Mouse (Mus musculus) heart, postnatal 4 days (tissue): Measurements from ENCODE around the gene Peli2. TPM values are rescaled to one million over a fixed set of nuclear protein-coding genes. Genes with fewer than 3 reads are reported as not detected.
A peak's percentile ranks its signal among the peaks of the same experiment; 100 is the strongest.

Experiments used
- DNase-seq: peaks from one replicate; pipeline ENCODE4 v3.0.0; 2021
- total RNA-seq, 2 experiments: library from RNA; stranded (reverse); gene quantifications; 2 replicates each; pipeline ENCODE4 v1.2.3; 2021

The Peli2 gene
- total RNA-seq, 2 experiments from 2014 or later, result 12.1 to 12.8 TPM

GRCm38 (mm10) chr14:48153064-48153463 lies 32.4 kb downstream of the Peli2 start:
- DNase-seq, result no peak

DNA sequence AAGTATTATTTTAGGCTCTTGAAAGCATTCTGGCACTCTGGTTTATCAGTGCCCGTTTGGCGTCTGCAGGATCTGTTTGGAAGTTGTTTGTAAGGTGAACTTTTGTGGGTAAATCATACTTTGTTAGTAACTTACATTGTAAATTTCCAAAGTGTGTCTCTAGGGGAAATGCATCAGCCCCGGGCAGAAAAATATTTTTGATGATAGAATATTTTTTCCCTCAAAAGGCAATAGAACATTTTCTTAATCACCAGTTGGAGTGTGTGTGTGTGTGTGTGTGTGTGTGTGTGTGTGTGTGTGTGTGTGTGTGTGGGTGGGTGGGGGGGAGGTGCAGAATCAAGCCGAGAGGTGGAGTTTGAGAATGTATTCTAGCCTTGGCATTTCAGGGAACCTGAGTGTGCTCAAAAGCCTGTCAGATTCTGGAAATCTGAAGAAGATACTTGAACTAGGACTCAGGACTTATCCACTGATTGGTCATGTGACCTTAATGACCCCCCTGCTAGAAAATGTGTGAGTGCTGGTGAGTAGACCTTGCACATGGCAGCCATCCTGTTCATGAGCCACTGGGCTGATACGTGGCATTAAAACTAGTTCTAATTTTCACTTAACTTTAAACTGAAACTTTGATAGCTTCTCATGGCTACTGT lies 33.4 kb downstream of the Peli2 start:
- DNase-seq, result no peak

DNA sequence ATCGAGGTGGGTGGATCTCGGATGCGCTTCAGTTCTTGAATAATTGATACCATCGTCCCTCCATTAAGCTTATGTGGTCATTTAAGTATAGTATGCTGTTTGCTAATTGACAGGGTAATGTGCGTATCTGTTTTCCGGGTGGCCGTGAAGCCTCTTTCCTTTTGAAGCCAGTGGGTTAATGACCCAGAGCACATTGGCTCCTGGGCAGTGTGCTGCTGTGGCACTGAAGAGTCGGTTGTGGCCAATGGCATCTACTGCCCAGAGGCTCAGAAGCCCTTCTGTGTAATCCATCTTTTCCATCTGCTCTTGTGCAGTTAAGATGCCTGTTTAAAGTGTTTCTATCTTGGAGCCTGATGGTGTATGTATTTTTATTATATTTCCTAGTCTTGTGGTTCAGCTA lies 34.0 kb downstream of the Peli2 start:
- DNase-seq, result no peak

DNA sequence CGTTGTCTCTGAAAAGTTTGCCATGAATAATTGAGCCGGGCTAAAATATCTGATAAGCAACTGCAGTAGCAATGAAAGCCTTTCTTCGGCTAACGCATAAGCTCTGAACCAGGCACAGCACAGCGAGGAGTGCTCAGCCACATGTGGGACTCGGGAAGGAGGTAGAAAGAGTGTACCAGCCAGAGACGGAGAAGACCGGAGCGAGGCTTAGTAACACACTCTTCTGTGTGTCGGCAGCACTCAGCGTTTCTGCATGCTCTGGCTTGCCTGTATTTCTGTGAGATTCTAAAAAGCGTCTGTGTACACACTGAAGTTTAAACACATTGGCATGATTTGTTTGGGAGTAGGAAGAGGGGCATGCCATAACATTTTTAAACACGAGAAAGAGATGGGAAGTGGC lies 34.5 kb downstream of the Peli2 start:
- DNase-seq, result no peak

GRCm38 (mm10) chr14:48157085-48157484 lies 36.5 kb downstream of the Peli2 start:
- no peak for DNase-seq

GRCm38 (mm10) chr14:48157835-48158234 lies 37.2 kb downstream of the Peli2 start:
- no peak for DNase-seq

DNA sequence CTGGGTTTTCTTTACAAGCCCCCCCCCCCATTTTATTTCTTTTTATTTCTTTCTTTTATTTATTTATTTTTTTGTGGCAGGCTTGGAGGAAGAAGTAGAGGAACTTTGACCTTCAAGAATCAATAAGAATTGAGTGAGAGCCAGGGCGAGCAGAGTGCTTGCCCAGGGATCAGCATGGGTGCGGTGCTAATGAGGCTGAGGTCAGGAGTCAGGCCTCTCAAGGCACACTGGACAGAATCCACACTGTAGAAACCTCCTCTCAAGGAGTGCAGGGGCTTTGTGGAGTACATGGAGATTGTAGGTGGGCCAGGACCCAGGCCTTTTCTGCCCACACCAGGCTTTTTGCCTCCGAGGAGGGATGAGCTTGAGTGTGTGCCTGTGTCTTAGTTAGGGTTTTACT lies 38.8 kb downstream of the Peli2 start:
- DNase-seq, result no peak

- no peak for DNase-seq
Observed at GRCm38 (mm10) chr14:48162446-48162845, 41.8 kb downstream of the Peli2 start.

DNA sequence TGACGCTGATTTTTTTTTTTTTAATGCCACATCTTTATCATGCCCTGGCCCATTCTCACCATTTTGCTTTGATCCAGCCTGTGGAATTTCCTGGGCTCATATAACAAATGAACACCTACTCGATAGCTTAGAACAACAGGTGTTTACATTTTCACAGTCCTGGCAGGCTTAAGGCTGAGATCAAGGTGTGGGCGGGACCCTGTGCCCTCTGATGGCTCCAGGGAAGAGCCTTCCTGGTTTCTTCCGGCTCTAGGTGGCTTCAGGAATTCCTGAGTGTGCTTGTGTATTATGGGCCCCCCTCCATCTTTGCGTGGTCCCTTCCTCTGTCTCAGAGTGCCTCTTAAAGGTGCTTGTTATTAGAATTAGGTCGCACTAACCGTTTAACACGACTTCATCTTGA lies 44.3 kb downstream of the Peli2 start:
- DNase-seq, result no peak

- no peak for DNase-seq
Observed at GRCm38 (mm10) chr14:48166396-48166795, 45.8 kb downstream of the Peli2 start.

GRCm38 (mm10) chr14:48167020-48167419 lies 46.4 kb downstream of the Peli2 start:
- no peak for DNase-seq

DNA sequence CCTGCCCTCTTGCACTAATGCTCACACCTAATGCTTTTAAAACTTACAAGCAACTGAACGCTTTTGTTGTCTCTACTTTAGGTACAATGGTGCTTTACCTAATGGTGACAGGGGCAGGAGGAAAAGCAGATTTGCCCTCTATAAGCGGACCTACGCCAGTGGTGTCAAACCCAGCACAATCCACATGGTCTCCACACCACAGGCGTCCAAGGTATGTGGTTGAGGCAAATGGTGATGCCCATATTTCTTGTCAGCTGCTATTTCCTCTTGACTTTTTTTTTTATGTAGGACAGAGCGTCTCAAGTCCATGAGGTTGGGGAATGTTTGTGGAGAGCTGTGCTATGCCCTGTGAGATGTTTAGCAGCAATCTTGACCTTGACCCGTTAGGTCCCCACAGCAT lies 47.5 kb downstream of the Peli2 start:
- no peak for DNase-seq

- DNase-seq, result peak; percentile 73
Observed at GRCm38 (mm10) chr14:48169970-48170369, 49.3 kb downstream of the Peli2 start.

GRCm38 (mm10) chr14:48171268-48171667 lies 50.6 kb downstream of the Peli2 start:
- no peak for DNase-seq

GRCm38 (mm10) chr14:48172026-48172425 lies 51.4 kb downstream of the Peli2 start:
- peak; percentile 38 for DNase-seq

DNA sequence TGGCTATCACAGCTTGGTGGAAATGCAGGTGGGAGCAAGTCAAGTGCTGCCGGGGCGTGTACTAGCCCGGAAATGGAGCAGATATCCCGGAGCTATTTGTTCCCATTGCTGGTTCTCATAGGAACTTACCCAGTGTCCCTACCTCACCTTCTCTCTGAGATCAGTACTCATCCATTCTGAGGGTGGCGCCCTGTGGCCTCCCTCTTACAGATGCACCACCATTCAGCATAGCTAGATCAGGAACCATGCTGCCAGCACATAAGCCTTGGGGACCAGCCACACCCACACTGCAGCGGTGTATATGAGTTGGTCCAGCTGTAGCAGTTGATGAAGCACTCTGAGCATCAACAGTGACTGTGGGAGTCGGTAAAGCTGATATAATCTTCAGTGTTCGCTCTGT lies 52.3 kb downstream of the Peli2 start:
- DNase-seq, result no peak

DNA sequence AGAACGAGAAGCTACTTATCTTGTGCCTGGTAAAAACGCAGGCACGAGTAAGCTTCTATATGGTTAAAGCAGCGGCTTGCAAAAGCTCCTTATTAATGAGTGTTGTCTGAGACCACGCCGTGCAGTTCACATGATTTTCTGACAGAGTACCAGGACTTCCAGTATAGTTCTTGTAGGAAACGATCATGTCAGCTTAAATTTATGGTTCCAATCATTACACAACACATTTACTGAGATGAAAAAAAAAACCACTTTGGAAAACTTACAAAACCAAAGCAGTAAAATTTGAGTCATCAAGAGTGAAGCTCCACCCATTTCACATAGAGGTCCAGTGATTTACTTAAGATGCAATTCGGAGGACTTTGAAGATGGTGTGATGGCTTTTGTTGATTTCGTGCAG lies 53.2 kb downstream of the Peli2 start:
- no peak for DNase-seq

- DNase-seq, result no peak
Observed at GRCm38 (mm10) chr14:48174356-48174755, 53.7 kb downstream of the Peli2 start.

DNA sequence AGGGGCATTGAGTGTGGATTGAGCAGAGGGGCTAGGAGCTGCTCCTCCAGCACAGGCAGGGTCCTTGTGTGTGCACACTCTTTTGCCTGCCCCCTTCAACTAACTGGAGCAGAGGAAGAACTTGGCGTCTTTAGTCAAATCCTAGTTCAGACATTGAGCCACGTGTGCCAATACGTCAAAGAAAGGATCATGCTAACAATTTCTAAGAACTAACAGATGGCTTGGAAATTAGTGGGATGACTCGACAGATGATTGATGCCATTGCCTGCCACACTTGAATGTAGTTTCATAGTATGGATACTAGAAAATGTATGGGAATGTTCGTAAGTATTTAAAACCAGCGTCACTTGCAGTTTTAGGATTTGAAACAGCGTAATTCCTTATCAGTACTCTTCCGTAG lies 54.5 kb downstream of the Peli2 start:
- DNase-seq, result no peak

DNA sequence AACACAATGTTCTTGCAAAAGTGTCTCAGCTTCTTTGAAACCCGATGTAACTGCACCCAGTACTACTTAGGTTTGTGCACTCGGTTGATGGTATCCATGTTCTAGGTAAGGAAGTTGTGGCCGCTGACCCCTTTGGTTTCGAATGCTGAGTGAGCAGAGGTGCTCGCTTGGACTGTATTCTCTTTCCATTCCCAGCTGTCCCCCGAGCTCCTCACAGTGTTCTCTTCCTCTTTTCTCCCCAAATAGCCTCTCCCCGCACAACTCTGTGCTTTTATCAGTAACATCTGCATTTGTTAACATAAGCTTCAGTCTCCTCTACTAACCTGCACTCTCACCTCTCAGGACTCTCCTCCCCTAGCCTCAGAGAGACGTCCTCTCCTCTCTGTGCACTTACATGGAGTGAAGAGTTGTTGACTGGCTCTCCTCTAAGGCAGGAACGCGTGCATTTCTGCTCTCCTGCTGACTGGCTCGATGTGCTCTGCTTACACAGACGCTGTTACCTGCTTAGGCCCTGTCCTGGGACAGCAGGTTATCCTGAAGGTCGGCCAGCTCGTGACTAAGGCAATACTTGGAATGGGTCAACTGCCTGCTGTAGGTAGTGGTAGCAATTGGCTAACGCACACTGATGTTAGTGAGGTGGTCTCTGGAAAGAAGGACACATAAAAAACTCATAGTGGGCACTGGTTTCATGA lies 57.8 kb downstream of the Peli2 start:
- no peak for DNase-seq

DNA sequence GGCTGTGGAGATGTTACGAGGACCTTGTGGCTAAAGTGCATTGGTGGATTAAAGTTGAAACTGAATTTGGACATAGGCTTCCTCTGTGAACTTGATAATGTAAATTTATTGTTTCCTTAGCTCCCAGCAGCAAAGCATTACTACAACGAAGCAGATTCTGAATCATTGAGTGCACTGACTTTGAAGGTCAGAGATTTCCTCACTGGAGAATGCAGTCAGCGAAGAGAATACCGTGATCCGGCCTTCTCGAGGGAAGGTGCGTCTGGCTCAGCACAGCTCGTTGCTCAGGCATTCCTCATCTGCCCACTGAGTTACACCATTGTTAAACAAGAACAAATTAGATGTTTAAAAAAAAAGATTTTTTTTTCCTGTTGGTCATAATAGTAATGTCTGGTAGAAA lies 58.4 kb downstream of the Peli2 start:
- no peak for DNase-seq

DNA sequence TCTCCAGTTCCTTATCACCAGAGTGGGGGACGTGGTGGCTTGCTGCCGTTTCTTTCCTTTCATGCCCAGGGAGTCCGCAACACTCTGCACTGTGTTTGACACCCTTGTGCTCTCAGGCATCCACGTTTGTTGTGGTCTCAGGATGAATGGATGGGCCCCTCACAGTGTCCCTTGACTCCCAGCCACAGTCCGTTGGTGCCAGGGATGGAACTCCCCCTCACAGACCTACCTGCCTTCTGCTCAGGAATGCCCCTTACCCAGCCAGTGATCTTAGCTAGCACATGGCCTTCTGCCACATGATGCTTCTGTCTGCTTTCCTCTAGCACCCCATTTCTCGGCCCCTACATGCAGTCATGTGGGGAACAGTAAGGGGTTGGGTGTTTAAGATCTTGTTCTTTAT lies 65.7 kb downstream of the Peli2 start:
- no peak for DNase-seq

GRCm38 (mm10) chr14:48187100-48187499 lies 66.5 kb downstream of the Peli2 start:
- no peak for DNase-seq

DNA sequence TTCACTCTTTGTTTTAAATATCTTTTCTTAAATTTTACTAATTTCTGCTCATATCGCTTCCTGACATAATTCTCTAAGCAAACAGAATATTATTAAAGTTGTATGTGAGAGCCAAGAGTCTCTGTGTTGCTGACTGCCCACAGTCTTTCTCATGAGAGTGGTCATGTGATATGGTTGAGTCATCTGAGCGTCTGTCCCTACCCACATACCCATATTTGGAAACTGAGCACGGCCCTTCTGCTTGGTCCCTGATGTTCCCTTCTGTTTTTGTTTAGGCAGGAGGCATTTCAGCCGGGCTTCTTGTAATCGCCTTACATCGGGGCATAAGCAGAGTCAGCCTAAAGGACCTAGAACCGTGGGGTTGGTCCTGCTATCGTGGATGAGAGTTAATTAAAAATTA lies 68.7 kb downstream of the Peli2 start:
- no peak for DNase-seq

DNA sequence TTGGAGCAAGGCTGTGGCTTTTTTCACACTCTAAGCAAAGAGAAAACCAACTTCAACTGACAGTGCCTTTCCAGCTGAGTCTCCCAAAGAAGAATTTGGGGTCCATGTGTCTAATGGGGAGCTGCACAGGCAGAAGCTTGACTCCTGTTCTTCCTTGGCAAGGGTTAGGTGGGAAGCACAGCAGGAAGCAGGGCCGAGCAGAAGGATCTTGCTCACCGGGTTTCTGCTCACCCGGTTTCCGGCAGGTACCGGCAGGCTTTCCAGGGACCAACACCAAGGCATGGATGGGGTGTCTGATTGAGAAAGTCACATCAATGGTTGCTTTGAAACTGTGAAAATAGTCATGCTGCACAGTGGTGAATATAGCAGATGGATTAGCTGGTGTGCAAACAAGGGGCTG lies 70.3 kb downstream of the Peli2 start:
- DNase-seq, result no peak
